Mouse (Mus musculus): Measurements from ENCODE around the gene Zcchc4.

DNA sequence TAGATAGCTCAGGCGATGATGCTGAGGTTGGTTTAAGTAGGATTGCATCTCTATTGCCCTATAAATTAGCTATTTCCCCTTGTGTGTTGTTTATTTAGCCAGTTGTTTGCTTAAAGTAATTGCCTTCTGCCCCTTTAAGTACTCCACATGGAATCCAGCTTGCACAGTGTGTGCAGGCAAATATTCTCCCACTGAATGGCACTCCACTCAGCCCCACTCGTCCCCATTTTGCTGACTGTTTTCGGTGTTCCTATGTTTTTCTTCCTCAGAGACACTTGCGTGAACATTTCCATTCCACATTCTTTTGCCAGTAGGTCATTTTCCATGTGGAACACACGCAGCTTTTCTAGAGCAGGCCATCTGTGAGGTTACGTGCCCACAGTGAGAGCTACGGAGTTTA lies 12.6 kb upstream of the Zcchc4 start:
- TF ChIP-seq CTCF (IDR thresholded peaks at IDR 0.05; ENCODE audit: low read depth, low read length), result no peak
- no peak for TF ChIP-seq POLR2A (IDR thresholded peaks at IDR 0.05; ENCODE audit: insufficient read depth, low read length)

All from ES-Bruce4 (cell line).